8 mouse cellular contexts compared by ENCODE assay signal in the genomic region with DNA sequence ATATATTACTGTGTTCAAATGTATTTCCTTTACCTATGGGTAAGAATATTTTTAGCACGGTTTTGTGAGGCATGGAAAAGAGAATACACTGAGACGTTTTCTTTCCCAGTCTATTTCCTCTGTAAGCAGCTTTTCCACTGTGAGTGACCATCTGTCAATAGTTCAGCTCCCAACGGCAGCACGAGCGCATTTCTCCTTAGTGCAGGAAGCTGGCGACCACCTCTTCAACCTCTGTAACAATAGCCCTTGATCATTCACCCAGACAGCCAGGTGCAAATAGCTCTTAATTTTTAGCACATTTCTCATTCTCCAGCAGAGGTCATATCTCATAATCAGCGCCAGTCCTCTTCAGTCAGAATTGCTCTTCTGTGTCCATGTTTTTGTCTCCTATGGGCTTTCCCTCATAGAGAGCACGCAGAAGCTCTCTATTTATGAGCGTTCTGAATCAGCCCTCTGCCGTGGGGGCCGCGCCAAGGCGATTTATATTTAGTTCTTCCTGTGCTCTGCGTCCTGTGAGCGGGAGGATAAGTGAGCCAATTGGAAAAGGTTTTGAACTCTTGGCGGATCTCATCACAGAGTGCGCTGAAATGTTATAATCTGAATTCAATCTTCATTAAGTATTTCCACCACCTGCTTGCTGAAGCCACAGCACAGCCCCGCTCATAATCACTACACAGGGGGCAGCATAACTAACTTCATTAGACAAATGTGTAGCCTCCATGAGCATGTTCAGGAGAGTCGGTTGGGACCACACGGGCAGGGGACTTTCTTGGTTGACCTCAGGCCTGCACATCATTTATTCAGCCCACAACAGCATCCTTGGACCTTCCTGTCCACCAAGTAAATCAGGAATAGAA.
DNase-seq lines count a peak whose midpoint lies in the region; ATAC-seq and TF ChIP-seq lines count a peak whose summit lies in the region.

No protein-coding gene starts in this region.

- H3K4me3 ChIP-seq in kidney, embryonic 14.5 days (ENCODE audit: low read length) = peak overlapping the region; percentile 2; the same call in 1 of the 2 replicates
- H3K4me3 ChIP-seq in forebrain, embryonic 10.5 days = no peak overlapping the region
- H3K4me3 ChIP-seq in heart, embryonic 14.5 days (ENCODE audit: control insufficient read depth in 1 of 2, insufficient read depth in 1 of 2, low read depth in 1 of 2, low read length in 2 of 2) = peak overlapping the region in 1 of 2 experiments; percentile 16; a peak in 2 of 4 replicates
- H3K4me3 ChIP-seq in layer of hippocampus, adult 2 months = peak overlapping the region; percentile 34
- H3K4me3 ChIP-seq in stomach, embryonic 14.5 days (ENCODE audit: low read depth, low read length) = no peak overlapping the region

- H3K27me3 ChIP-seq in kidney, embryonic 14.5 days (ENCODE audit: control insufficient read depth, insufficient read depth, low read length) = no peaks in the 10 kb centered on the region
- no peaks in the 10 kb centered on the region for H3K27me3 ChIP-seq in forebrain, embryonic 10.5 days (ENCODE audit: poor library complexity, severe bottlenecking)
- no peaks in the 10 kb centered on the region for H3K27me3 ChIP-seq in heart, embryonic 14.5 days (ENCODE audit: control insufficient read depth, insufficient read depth, low read length)
- no peaks in the 10 kb centered on the region for H3K27me3 ChIP-seq in stomach, embryonic 14.5 days (ENCODE audit: control insufficient read depth, insufficient read depth, low read length)

- no peaks in the 10 kb centered on the region for H3K9me3 ChIP-seq in kidney, embryonic 14.5 days (ENCODE audit: control insufficient read depth, low read length)
- no peaks in the 10 kb centered on the region for H3K9me3 ChIP-seq in forebrain, embryonic 10.5 days
- no peaks in the 10 kb centered on the region for H3K9me3 ChIP-seq in heart, embryonic 14.5 days (ENCODE audit: control insufficient read depth, low read length)
- no peaks in the 10 kb centered on the region for H3K9me3 ChIP-seq in stomach, embryonic 14.5 days (ENCODE audit: control insufficient read depth, low read depth, low read length)

- H3K36me3 ChIP-seq in kidney, embryonic 14.5 days (ENCODE audit: control insufficient read depth, insufficient read depth, low read length) = no peaks in the 10 kb centered on the region
- H3K36me3 ChIP-seq in forebrain, embryonic 10.5 days (replicated peaks) = no peaks in the 10 kb centered on the region
- no peaks in the 10 kb centered on the region for H3K36me3 ChIP-seq in heart, embryonic 14.5 days (ENCODE audit: control insufficient read depth, insufficient read depth, low read length)
- H3K36me3 ChIP-seq in stomach, embryonic 14.5 days (ENCODE audit: control insufficient read depth, insufficient read depth, low read length) = no peaks in the 10 kb centered on the region

- no peak for DNase-seq in kidney, adult 9 months
- no peak for DNase-seq in forebrain, embryonic 10.5 days (ENCODE audit: extremely low spot score, low spot score)
- DNase-seq in layer of hippocampus, adult 2 months (ENCODE audit: low spot score in 2 of 2) = peak; percentile 24 to 38
- peak; percentile 24 to 61 for DNase-seq in lung, postnatal 4 days

- H3K27ac ChIP-seq in kidney, embryonic 14.5 days (ENCODE audit: low read depth, low read length) = no peak overlapping the region
- peak overlapping the region; percentile 44; the same call in 1 of the 2 replicates for H3K27ac ChIP-seq in forebrain, embryonic 10.5 days
- H3K27ac ChIP-seq in heart, embryonic 14.5 days (replicated peaks in 1 of 2; ENCODE audit: control insufficient read depth in 1 of 2, insufficient read depth in 1 of 2, low read depth in 2 of 2, low read length in 2 of 2) = peak overlapping the region; percentile 48 to 56; a peak in 3 of 4 replicates
- H3K27ac ChIP-seq in layer of hippocampus, adult 2 months = peak overlapping the region; percentile 28; the same call in 1 of the 2 replicates
- H3K27ac ChIP-seq in stomach, embryonic 14.5 days (ENCODE audit: low read length) = no peak overlapping the region

- peak overlapping the region; percentile 34 for H3K4me2 ChIP-seq in kidney, embryonic 14.5 days (replicated peaks; ENCODE audit: low read depth, low read length)
- H3K4me2 ChIP-seq in heart, embryonic 14.5 days (ENCODE audit: low read length) = peak overlapping the region; percentile 56
- H3K4me2 ChIP-seq in stomach, embryonic 14.5 days (replicated peaks; ENCODE audit: low read depth, low read length) = peak overlapping the region; percentile 11

- 25% methylated on average over 20 of the region's 20 CpGs for WGBS in kidney, embryonic 14.5 days
- 73% methylated on average over 20 of the region's 20 CpGs for WGBS in forebrain, embryonic 10.5 days
- WGBS in heart, embryonic 14.5 days = 40% methylated on average over 20 of the region's 20 CpGs
- 17% methylated on average over 20 of the region's 20 CpGs for whole genome bisulfite sequencing in stomach, embryonic 14.5 days

- no peak overlapping the region for H3K9ac ChIP-seq in kidney, embryonic 14.5 days (ENCODE audit: low read depth, low read length)
- H3K9ac ChIP-seq in heart, embryonic 14.5 days (ENCODE audit: low read length) = no peak overlapping the region
- no peak overlapping the region for H3K9ac ChIP-seq in stomach, embryonic 14.5 days (replicated peaks; ENCODE audit: low read depth, low read length)

- 0 out of 2 replicates have a peak, but pooled peaks cover 5% of the 10 kb centered on the region for H3K4me1 ChIP-seq in kidney, embryonic 14.5 days (ENCODE audit: control insufficient read depth, insufficient read depth, low read length)
- peaks cover 16% of the 10 kb centered on the region for H3K4me1 ChIP-seq in forebrain, embryonic 10.5 days
- H3K4me1 ChIP-seq in heart, embryonic 14.5 days (ENCODE audit: control insufficient read depth in 2 of 2, insufficient read depth in 2 of 2, low read length in 2 of 2) = peaks cover 0 to 10% of the 10 kb centered on the region in 2 experiments; a peak in 1 of 4 replicates
- H3K4me1 ChIP-seq in stomach, embryonic 14.5 days (ENCODE audit: control insufficient read depth, insufficient read depth, low read length) = peaks cover 4% of the 10 kb centered on the region; the same call in 1 of the 2 replicates

- TF ChIP-seq CTCF in layer of hippocampus, adult 2 months (conservative IDR thresholded peaks at IDR 0.05) = peak; percentile 17; the same call in 1 of the 2 replicates

- no peak for ATAC-seq in kidney, embryonic 14.5 days (ENCODE audit: low FRiP score, low TSS enrichment)
- ATAC-seq in heart, embryonic 14.5 days (ENCODE audit: insufficient number of reproducible peaks, insufficient read depth, low FRiP score, low read depth) = no peak
- no peak; the same call in 1 of the 2 replicates for ATAC-seq in stomach, embryonic 14.5 days (ENCODE audit: insufficient number of reproducible peaks, insufficient read depth, low FRiP score, low read depth)
- no peak for ATAC-seq in erythroid progenitor cell, adult 5-6 weeks (replicated peaks; ENCODE audit: low FRiP score, poor library complexity, severe bottlenecking)

Comparison
In these comparisons a context has a peak if more than half of its experiments do, and no peak if none do; other contexts are left out.
1. H3K27ac ChIP-seq: peak in forebrain, embryonic 10.5 days (single experiment), heart, embryonic 14.5 days (2 of 2) and layer of hippocampus, adult 2 months (single experiment); none in kidney, embryonic 14.5 days (single experiment) and stomach, embryonic 14.5 days (single experiment).
2. H3K4me3 ChIP-seq: peak in kidney, embryonic 14.5 days (single experiment) and layer of hippocampus, adult 2 months (single experiment); none in forebrain, embryonic 10.5 days (single experiment) and stomach, embryonic 14.5 days (single experiment).
3. DNase-seq: peak in layer of hippocampus, adult 2 months (2 of 2) and lung, postnatal 4 days (2 of 2); none in kidney, adult 9 months (single experiment) and forebrain, embryonic 10.5 days (single experiment).
4. Peak in every context shown above with its lines, with median percentiles within 50 percentile points of each other: H3K4me2 ChIP-seq.